Mouse (Mus musculus) lung, postnatal 0 days (tissue): ENCODE data around the gene Kcp. TPM values are rescaled to one million over a fixed set of nuclear protein-coding genes. Genes with fewer than 3 reads are reported as not detected.

Experiments used
- ATAC-seq: fragments of 200-750 bp; cut with Nextera tagmentation; 2 replicates; pipeline ENCODE4 v1.8.0; 2017; ENCODE audit warnings: moderate library complexity
- DNase-seq: peaks from one replicate; pipeline ENCODE4 v3.0.0-alpha.2; 2016; ENCODE audit warnings: low spot score
- H3K27ac ChIP-seq: fragments of 300-500 bp; sonication (generic); 2 replicates; pipeline ENCODE4 v1.5.1; 2014; ENCODE audit warnings: antibody characterized with exemption, mild to moderate bottlenecking, low read length, mixed read lengths
- H3K27me3 ChIP-seq: fragments of 300-500 bp; sonication (generic); replicated peaks from 2 replicates; pipeline ENCODE4 v1.6.1; 2014; ENCODE audit warnings: low read length, mixed read lengths; ENCODE audit not compliant: insufficient read depth
- H3K36me3 ChIP-seq: fragments of 300-500 bp; sonication (generic); 2 replicates; pipeline ENCODE4 v1.6.1; 2014; ENCODE audit warnings: low read length, mixed read lengths; ENCODE audit not compliant: insufficient read depth
- H3K4me1 ChIP-seq: fragments of 300-500 bp; sonication (generic); 2 replicates; pipeline ENCODE4 v1.6.1; 2014; ENCODE audit warnings: antibody characterized with exemption, low read depth, low read length, mixed read lengths; ENCODE audit not compliant: insufficient read depth
- H3K4me2 ChIP-seq: fragments of 300-500 bp; sonication (generic); replicated peaks from 2 replicates; pipeline ENCODE4 v1.6.1; 2014; ENCODE audit warnings: low read depth, mild to moderate bottlenecking, low read length, moderate library complexity, mixed read lengths
- H3K4me3 ChIP-seq: fragments of 300-500 bp; sonication (generic); 2 replicates; pipeline ENCODE4 v1.5.1; 2014; ENCODE audit warnings: low read depth, low read length
- H3K9ac ChIP-seq: fragments of 300-500 bp; sonication (generic); replicated peaks from 2 replicates; pipeline ENCODE4 v1.6.1; 2014; ENCODE audit warnings: low read depth, mild to moderate bottlenecking
- H3K9me3 ChIP-seq: fragments of 300-500 bp; sonication (generic); 2 replicates; pipeline ENCODE4 v1.6.1; 2016; ENCODE audit warnings: low read length, mixed read lengths
- CTCF ChIP-seq: IDR thresholded peaks from 2 replicates; pipeline ENCODE4 v1.5.1; 2016; ENCODE audit warnings: antibody characterized with exemption, mild to moderate bottlenecking
- EP300 ChIP-seq: IDR thresholded peaks from 2 replicates; pipeline ENCODE4 v1.6.1; 2016; ENCODE audit warnings: antibody characterized with exemption, mild to moderate bottlenecking, control low read depth
- WGBS: fragments of 180-500 bp; shearing (Covaris S2); extraction: QIAGEN DNeasy Blood & Tissue Kit; methylation state at CpG from one replicate; pipeline ENCODE4 v1.1.7; 2014; 5-methylcytosine and 5-hydroxymethylcytosine counted together
- polyA plus RNA-seq: library from polyadenylated mRNA; unstranded; fragments of >200 nt; fragmentation: Nextera tagmentation; extraction: Ambion mirVana; gene quantifications from 2 replicates; pipeline ENCODE4 v1.2.1, GENCODE M21; 2015

Kcp gene
- 4.0 and 4.8 TPM in 2 replicates for polyA plus RNA-seq

DNA sequence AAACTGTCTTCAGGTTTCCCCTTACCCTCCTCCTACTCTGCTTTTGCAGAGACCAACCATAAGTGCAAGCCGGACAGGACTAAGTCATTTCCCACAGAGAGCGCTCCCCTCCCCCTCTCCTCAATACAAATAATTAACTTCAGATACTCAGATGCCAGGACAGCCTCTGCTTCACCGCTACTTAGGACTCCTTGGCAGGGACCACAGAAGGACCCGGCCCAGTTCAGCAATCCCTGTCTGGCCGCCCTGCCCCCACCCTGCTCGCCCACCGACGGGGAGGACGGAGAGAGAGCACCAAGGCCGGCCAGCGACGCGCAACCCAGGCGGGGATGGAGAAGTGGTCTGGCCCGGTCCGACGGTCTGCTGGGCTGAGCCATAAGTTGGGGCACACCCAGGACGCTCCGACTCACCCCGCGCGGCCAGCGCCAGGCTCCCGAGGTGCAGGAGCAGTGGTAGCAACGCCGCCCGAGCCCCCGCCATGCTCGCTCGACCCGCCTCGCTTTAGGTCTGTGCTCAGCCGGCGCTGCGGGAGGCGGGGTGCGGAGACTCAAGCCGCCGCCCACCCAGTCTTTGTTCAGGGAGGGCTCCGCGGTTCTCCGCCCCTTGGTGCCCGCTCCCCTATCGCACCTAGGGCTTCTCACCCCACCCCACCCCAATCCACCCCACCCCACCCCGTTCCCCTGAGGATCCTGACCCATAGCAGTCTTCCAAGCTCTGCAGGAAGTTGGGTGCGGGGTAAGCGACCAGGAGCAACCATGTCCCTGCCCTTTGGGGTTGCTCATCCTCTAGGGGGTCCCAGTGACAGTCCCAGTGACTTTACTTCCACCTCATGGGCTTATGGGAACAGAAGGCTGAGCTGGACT is at the start of gene Kcp:
Gene Kcp, minus strand, starts transcription at position 506 of the 863 bp plus-strand sequence.
- H3K4me2 ChIP-seq = peak within 1 kb of the TSS; percentile 66
- under 1% methylated on average over 42 of the region's 47 CpGs for WGBS
- TF ChIP-seq EP300 = no peak
- no peak for TF ChIP-seq CTCF
- no peak within 1 kb of the TSS for H3K9ac ChIP-seq
- DNase-seq (peak; percentile 42), ATAC-seq (peak; percentile 48)
- H3K27ac ChIP-seq = no peak within 1 kb of the TSS
- peaks cover 1% of the 10 kb centered on the region; the same call in 1 of the 2 replicates for H3K4me1 ChIP-seq
- peaks cover 3% of the 10 kb centered on the region; the same call in 1 of the 2 replicates for H3K27me3 ChIP-seq
- no peaks in the 10 kb centered on the region for H3K36me3 ChIP-seq
- peak within 1 kb of the TSS; percentile 42 for H3K4me3 ChIP-seq
- no peaks in the 10 kb centered on the region for H3K9me3 ChIP-seq

DNA sequence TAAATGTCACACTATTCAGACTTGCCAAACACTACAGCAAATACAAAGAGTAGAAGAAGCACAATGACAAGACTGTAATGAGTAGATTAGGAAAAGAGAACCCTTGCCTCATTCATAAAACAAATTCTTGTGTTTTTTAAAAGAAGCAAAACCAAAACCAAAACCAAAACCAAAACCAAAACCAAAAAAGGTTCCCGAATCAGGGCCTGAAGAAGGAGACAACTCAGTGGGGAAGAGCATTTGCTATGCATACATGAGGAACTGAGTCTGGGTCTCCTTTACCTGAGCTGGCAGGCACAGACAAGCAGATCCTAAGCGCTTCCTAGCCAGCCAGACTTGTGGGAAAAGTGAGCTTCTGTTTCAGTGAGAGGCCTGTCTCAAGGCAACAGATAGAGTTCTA is 49.4 kb upstream of the Kcp start:
- no peak for ATAC-seq
- H3K4me3 ChIP-seq = no peak overlapping the region
- no peak overlapping the region for H3K9ac ChIP-seq
- H3K9me3 ChIP-seq = no peaks in the 10 kb centered on the region
- H3K4me1 ChIP-seq = no peaks in the 10 kb centered on the region
- no peak overlapping the region for H3K27ac ChIP-seq
- H3K4me2 ChIP-seq = no peak overlapping the region
- no peak for TF ChIP-seq EP300
- no peak for TF ChIP-seq CTCF
- DNase-seq = no peak
- H3K36me3 ChIP-seq = peaks cover 34% of the 10 kb centered on the region; the same call in 1 of the 2 replicates
- no peaks in the 10 kb centered on the region for H3K27me3 ChIP-seq
- 99% methylated on average over 2 of the region's 2 CpGs for WGBS

DNA sequence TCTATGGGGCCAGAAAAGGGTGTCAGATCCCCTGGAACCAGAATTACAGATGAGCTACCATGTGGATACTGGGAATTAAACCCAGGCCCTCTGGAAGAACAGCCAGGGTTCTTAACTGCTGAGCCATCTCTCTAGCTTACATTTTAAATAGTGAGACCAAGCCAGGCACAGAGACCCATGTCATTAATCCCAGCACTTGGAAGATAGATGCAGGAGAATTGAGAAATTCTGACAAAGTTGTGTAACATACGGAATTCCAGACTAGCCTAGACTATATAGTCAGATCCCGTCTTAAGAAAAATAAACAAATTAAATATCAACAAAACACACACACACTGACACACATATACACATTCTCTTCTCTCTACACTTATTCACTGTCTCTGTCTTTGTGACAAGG is 44.8 kb upstream of the Kcp start:
- DNase-seq (peak; percentile 40), ATAC-seq (peak; percentile 38; the same call in 1 of the 2 replicates)
- 60% methylated on average over 2 of the region's 2 CpGs for WGBS
- TF ChIP-seq EP300 = no peak
- no peak for TF ChIP-seq CTCF
- Histone ChIP-seq H3K27ac (no peak overlapping the region), H3K36me3 (peaks cover 24% of the 10 kb centered on the region; the same call in 1 of the 2 replicates), H3K9ac (no peak overlapping the region), H3K4me1 (no peaks in the 10 kb centered on the region), H3K4me2 (no peak overlapping the region), H3K27me3 (no peaks in the 10 kb centered on the region), H3K4me3 (no peak overlapping the region), H3K9me3 (no peaks in the 10 kb centered on the region)

DNA sequence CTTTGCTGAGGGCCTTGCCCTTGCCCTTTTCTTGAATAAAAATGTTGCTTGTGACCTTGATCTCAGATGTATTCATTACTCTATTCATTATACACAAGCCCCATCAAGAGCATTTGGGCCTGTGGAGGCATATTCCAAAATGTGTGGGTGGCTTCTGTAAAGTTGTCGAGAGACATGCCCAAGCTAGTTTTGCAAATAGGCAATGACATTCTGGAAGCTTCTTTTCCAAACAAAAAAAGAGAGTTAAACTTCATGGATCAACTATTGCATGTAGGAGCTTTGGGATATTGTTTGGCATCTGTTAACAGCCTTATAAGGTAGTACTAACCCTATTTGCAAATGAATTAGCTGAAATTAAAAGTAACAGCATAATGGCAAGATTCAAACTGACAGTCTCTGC is 40.3 kb upstream of the Kcp start:
- H3K27ac ChIP-seq = no peak overlapping the region

DNA sequence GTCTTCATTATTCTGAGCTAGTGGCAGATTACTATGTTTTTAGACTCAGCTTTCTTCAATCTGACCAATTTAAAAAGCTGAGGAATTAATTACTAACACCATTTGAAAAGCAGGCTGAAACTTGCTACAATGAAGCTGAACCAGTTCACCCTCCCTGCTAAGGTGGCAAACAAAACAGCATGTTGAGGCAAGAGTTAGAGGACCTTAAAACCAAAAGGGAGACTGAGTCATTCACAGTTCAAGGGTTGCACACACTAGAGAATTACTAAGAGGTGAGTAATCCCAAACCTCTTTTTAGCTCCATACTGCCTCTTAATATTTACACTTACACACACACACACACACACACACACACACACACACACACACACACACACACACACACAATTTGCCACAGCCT is 39.8 kb upstream of the Kcp start:
- no peak for ATAC-seq
- TF ChIP-seq EP300 (no peak), CTCF (no peak)
- Histone ChIP-seq H3K4me1 (no peaks in the 10 kb centered on the region), H3K4me3 (no peak overlapping the region), H3K27ac (no peak overlapping the region), H3K36me3 (peaks cover 30% of the 10 kb centered on the region), H3K4me2 (no peak overlapping the region), H3K27me3 (no peaks in the 10 kb centered on the region), H3K9ac (no peak overlapping the region), H3K9me3 (no peaks in the 10 kb centered on the region)
- no peak for DNase-seq

More for the DNA sequence above, 40.3 kb upstream of the Kcp start:
- WGBS = 95% methylated on average over 1 of the region's 1 CpGs
- ATAC-seq = no peak
- no peak overlapping the region for H3K4me2 ChIP-seq
- no peak for DNase-seq
- H3K36me3 ChIP-seq = peaks cover 25% of the 10 kb centered on the region
- no peak overlapping the region for H3K9ac ChIP-seq
- H3K4me1 ChIP-seq = no peaks in the 10 kb centered on the region
- no peak overlapping the region for H3K4me3 ChIP-seq
- no peaks in the 10 kb centered on the region for H3K27me3 ChIP-seq
- no peaks in the 10 kb centered on the region for H3K9me3 ChIP-seq
- TF ChIP-seq CTCF (no peak), EP300 (no peak)

DNA sequence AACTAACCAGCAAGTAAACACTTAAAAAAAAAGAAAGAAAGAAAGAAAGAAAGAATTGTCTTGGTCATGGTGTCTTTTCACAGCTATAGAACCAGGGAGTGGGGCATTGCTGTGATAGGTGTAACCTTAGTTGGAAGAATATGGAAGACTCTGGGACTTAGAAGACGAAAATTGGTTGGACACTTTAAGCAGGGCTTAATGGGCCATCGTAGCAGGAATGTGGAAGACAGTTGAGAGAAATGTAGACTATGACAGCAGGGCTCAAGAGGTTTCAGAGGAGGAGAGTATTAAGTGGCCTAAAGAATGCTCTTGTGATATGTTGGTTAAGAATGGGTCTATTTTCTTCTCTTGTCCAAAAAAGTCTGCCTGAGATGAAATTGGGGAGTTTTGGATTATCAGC is 37.9 kb upstream of the Kcp start:
- TF ChIP-seq EP300 (no peak), CTCF (no peak)
- H3K4me2 ChIP-seq = no peak overlapping the region

More for the DNA sequence above, 37.9 kb upstream of the Kcp start:
- H3K36me3 ChIP-seq = peaks cover 37% of the 10 kb centered on the region
- no peak overlapping the region for H3K4me3 ChIP-seq
- no peaks in the 10 kb centered on the region for H3K27me3 ChIP-seq
- DNase-seq (no peak), ATAC-seq (no peak)
- no peak overlapping the region for H3K27ac ChIP-seq
- H3K4me1 ChIP-seq = no peaks in the 10 kb centered on the region
- no peak overlapping the region for H3K9ac ChIP-seq
- no peaks in the 10 kb centered on the region for H3K9me3 ChIP-seq
- WGBS = 88% methylated on average over 2 of the region's 2 CpGs
